Mouse (Mus musculus) natural killer cell, adult 2 months (primary cell): ENCODE measurements around the gene Gucd1.
A peak's percentile ranks its signal among the peaks of the same experiment; 100 is the strongest.
"Not testable (repeated sequence)": the region's sequence is repeated elsewhere in the genome, so short reads cannot be mapped to it uniquely, and the experiment has no call there.

ENCODE experiments used
- DNase-seq, 2 experiments: peaks; one replicate each; pipeline ENCODE4 v3.0.0; 2022; ENCODE audit warnings: low spot score in 2 of 2

Gucd1 gene

DNA sequence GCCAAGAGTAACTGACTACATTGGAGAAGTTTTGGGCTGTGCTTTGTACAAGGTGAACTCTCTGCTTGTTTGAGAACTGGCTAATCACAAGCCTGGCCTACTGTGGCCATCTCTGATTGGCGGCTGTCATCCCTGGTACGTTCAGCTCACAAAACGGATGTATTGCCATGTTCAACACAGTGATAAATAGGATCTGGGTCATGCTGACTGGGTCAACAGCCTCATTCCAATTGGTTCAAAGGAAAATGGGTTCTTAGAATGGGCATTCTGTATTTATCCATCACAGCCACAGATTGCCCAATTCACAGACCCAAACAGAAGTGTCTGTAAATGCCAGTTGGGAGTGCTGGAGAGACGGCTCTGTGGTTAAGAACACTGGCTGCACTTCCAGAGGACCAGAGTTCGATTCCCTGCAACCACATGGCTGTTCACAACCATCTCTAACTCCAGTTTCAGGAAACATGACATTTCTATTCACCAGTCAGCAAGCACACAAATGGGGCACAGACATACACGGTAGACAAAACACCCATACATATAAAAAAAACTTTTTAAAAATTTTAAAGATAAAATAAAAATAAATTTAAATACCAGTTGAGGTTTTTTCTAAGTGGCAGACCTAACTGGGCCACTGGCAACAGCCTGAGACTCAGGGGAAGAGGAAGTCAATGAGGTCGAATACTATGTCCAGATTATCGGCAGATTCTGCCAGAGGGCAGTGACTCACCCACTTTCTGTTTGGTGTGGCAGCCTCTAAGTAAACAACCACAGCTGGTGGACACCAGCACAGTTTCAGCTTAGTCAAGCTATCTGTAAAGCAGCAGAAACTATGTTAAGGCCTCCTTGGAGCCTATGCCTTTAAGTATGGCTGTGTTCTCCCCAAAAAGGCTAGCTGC is 13.3 kb downstream of the Gucd1 start:
- DNase-seq = peak; percentile 44 to 62

DNA sequence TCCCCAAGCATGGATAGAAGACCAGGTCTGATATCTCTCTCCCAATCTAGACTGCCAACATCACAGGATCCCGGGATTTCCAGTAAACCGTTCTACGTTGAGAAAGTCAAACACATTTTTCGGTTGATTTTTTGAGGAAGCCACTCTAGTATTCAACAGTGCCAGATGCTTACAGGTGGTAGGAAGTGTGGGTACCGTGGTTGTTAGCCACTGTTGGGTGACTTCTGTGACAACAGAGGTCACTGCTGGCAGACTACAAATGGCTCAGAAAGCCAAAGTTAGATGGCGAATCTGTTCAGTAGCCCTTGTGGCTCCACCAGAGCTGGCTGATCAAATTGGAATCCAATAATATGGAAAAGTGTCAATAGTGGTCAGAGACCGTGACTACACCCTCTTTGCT is 14.1 kb downstream of the Gucd1 start:
- no peak for DNase-seq

DNA sequence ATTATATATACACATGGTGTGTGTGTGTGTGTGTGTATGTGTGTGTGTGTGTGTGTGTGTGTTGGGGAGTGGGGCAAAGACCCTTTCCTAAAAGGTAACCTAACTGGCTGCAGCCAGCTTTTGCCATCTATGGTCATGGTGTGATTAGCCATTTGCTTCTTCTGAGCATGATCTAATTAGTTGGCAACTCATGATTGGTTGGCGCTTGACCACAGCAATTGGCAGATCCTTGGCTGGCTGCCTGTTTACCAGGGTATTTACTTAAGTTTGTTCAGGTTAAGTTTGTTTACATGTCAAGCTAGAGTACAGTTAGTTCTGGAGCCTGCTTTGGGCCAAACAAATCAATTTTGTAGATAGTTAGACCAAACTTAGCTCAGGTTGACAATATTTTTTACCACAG is 16.1 kb downstream of the Gucd1 start:
- no peak for DNase-seq

DNA sequence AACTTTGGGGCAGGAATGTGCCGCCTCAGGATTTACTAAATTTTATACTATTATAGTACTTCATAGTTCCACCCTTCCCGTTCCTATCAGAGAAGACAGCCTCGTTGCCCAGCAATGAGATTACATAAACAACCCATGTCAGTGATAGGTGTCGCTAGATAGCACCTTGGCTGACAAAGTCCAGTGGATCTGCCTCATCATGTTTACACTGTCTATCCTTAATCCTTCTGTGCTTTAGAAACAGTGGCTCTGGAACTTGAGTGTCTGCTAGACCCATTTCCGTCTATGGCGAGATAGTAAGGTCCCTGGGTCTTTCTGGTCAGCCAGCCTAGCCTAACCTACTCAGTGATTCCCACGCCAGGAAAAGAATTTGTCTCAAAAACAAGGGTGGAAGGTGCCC is 17.4 kb downstream of the Gucd1 start:
- DNase-seq = no peak

DNA sequence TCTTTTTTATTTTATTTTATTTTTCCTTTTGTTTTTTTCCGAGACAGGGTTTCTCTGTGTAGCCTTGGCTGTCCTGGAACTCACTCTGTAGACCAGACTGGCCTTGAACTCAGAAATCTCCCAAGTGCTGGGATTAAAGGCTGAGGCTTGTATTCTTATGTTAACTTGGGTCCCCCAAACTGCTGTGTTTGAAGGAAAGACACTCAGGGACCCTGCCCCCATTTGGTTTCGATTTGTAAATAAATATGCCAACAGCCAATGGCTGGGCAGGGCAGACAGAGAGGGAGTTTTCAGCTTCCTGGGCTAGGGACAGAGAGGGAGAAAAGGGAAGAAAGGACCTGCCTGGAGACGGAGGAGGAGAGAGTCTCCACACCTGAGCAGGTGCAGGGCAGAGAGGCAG is 18.0 kb downstream of the Gucd1 start:
- DNase-seq = no peak

DNA sequence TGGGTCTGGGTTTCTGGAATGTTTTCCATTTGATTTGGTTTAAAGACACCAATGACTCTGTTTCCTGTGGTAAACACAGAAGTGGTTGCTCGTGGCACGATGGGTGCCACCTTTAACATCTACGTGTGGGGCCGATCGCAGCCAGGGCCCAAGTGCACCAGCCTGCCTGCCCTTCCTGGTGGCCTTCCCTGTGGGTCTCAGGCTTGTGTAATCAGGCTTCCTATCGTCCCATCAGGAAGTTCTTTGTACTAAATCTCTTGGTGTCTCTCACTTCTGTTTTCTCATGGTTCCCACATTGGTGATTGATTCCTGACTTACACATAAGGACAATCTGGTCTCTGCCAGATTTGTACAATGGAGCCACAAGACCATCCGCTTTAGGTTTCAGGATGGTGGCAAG is 18.6 kb downstream of the Gucd1 start:
- not testable (repeated sequence) for DNase-seq

DNA sequence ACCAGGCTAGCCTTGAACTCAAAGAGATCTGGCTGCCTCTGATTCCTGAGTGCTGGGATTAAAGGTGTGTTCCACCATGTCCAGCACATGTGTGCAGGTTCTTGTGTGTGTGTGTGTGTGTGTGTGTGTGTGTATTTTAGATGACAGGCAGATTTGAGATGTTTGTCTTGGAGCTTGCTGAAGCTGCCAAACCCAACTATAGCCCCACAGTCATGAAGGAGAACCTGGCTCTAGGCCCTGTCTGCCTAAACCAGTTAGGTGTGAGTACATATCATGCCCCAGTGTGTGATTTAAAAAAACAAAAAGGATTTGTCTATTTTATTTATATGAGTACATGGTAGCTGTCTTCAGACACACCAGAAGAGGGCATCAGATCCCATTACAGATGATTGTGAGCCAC is 21.9 kb downstream of the Gucd1 start:
- DNase-seq = no peak

DNA sequence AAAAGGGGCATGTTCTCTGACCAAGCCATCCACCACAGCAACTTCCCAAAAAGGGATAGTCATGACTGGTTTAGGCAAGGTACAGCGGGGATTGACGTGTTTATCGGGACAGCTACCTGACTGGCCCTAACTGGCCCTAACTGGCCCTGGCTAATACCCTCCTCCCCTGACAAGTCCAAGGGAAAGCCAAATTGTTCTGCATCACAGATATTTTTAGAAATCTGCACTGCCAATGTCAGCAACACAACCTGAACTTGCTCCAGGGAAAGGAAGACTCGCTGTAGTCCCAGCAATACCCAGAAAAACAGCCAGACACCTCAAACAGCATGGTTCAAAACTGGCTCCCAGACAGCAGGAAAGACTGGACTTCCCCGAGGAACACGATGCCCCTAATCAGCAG is 22.5 kb downstream of the Gucd1 start:
- DNase-seq = no peak

DNA sequence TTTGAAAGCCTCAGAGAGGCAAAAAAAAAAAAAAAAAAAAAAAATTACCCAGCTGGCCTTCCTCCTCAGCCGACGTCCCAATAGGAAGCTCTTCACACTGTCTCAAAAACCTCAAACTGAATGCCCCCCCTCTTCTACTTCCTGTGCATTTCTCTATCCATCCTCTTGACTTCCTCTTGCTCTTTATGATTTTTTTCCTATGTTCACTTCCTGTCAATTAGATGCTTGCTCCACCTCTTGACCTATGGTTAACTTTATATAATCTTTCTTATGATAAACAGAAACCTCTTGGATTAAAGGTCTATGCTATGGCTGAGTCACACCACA is 25.9 kb downstream of the Gucd1 start:
- peak in 1 of 2 experiments; percentile 26 for DNase-seq

DNA sequence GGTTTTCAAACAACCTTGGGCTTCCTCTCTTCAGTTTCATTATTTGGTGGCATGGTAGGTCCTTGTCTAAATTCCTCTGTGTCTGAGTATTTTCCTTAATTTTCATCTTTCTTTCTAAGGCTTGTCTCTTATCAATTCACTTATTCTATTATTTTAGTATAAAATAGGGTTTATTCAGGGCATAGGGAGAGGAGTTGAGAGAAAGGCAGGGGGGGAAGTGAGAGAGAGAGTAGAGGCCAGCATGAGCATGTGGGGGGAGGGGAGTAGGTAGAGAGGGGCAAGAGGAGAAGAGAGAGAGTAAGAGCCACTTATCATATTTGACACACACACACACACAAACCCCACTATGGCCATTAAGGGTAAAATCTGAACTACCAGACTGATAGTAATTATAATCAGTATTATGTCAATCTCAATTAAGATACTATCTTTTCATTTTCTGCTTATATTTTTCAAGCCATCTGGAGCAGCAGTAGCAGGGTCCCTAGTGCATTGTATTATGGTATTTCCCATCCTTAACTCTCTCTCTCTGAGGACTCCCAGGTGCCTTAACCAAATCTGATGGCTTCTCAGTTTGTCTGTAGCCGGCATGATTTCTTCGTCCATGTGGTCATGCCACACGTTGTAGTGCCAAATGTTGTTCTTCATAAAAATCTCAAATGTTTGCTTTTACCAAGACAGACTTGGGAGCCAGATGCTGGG is 26.4 kb downstream of the Gucd1 start:
- DNase-seq = no peak

DNA sequence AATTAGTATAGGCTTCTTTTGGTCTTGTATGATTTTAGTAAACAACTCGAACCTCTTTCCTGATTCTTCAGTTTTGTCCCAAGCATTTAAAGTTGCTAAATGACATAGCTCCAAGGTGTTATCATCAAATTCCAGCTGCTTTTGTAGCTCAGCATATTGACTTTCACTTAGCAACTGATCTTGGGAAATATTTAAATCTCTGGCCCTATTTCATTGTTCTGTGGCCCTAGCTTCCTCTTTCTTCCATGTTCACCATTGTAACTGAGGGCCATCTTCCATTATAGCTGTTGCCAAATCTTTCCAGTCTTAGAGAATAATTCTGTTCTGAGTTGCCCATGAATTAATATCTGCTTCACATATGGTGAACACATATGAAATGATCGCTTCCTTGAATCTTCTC is 27.0 kb downstream of the Gucd1 start:
- DNase-seq = no peak

DNA sequence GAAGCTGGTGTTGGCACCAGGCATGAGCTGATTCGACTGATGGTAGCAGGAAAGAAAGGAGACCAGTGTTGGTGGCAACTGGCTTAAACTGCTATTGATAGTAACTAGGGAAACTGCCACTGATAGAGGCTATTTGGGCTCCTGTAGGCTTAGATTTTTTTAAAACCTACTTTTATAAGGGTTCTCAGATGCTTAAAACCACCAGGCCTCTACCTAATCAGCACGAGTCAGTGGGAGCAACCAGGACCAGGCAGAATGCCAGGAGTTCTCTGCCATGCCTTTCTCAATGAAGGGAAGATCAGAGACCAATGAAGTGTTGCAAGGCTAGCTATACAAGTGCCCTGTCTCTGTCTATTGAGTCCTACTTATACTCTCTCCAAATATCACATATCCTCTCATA is 28.2 kb downstream of the Gucd1 start:
- no peak for DNase-seq

DNA sequence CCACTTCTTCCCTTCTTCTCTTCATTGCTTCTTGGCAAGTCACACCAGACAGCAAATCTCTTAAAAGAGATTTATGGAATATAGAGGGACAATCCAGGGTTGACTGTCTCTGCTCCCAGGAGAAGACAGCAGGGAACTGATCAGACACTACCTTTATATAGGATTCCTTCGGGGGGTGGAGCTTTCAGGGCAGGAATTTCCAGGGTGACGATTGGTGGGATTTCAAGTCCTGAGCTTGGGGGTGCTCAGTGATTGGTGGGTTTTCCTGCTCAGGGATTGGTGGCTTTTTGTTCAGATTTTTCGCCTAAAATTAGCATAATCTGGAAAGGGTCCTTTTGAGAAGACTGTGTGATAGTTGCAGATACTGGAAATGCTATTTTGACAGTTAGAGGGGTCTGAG is 30.6 kb downstream of the Gucd1 start:
- no peak for DNase-seq

DNA sequence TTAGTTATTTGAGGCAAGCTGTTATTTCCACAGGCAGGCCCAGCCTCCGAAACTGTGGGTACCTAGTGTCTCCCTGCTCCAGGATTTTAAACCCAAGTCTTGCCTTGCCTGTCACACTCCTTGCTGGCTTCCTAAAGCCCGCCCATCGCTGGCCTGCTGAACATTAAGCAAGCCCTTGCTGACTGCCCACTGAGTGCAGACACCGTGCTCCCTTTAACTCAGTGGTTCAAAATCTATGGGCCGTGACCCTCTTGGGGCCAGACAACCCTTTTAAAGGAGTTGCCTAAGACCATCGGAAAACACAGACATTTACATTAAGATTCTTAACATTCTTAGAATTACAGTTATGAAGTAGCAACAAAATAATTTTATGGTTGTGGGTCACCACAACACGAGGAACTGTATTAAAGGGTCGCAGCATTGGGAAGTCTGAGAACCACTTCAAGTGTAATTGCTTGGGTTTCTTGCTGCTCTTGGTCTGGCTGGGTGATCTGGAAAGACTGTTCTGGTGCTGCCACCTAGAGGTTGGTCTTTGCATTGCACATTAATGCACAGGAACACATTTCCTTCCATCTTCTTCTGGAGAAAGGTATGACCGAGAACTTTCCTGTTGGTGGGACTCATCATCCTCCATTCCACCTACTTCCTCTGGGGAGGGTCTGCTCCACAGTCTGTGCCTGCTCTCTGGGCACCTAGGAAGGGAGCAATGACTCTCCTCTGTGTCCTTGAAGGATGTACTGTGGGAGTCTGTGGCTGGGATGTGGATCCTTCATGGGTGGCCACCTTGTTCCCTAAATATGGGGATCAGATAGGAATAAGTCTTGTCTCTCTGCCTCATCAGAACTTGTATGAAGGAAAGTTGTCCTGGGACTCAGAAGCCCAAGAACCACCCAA is 31.4 kb downstream of the Gucd1 start:
- peak; percentile 60 to 78 for DNase-seq

DNA sequence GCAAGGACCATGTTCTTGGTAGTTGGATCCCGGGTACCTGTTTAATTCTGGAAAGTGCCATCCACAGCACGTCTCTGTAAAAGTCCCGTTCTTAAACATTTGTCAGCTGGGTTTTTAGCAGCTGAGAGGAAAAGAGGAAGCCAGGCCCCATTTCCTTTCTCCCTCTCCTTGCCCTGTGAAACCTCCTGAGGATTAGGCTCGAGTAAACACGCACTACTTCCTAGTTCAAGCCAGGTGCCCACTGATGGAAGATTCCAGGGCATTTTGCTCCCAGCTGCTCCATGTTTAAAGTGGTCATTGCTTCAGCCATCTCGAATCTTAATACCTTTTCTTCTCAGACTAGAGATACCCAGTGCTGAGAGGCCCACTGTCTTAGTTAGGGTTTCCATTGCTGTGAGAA is 33.0 kb downstream of the Gucd1 start:
- DNase-seq = no peak

DNA sequence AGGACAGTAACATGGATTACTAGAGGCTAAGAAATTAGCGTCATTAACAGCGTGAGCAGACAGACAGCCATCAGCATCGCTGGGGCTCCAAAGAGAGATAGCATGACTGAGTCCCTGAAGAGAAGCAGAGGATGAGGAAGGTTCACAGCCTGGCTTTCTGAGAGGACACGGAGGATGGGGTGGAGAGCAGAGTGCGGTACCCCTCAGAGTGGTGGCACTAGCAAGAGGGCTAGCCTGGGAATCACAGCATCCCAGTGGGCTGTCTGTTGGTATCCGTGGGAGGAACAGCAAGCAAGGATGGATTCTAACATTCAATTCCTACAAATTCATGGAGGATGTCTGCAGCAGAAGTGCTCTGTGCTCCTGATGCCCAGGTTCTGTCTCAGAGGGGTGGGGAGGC is 33.7 kb downstream of the Gucd1 start:
- no peak for DNase-seq

DNA sequence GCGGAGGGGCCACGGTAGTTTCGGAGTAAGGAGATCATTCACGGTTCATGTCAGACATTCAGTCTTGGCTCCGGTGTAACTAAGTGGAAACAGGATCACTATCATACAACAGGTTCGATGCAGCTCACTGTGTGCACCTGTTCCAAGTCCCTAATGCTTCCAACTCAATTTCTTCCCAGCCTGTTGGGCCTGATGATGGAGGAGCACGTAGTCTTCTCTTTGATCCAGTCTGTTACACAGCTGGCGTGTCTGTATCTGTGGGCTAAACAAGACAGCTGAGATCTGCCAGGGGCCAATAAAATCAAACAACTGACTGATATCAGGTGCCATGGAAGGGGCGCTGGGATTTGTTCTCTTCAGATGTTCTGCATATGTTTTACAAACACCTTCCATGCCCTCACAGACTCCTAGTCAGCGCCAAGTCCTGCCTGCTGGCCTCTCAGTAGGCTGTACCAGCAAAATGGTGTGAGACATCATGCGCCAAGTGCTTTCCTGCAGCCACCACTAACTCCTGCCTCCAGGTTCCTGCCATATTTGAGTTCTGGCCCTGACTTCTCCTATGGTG is 34.8 kb downstream of the Gucd1 start:
- DNase-seq = no peak

DNA sequence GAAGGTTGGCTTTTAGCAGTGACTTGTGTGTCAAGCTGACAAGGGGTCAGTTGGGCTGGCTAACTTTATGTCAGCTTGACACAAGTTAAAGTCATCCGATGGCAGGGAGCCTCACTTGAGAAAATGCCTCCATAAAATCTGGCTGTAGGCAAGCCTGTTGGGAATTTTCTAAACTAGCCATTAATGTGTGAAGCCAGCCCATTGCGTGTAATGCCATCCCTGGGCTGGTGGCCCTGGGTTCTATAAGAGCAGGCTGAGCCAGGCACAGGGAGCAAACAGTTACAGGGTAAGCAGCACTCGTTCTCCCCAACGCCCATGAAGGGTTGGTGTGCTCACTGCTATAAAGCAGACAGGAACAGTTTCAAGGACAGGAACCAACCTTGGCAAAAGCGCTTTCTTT is 35.5 kb downstream of the Gucd1 start:
- DNase-seq = no peak

DNA sequence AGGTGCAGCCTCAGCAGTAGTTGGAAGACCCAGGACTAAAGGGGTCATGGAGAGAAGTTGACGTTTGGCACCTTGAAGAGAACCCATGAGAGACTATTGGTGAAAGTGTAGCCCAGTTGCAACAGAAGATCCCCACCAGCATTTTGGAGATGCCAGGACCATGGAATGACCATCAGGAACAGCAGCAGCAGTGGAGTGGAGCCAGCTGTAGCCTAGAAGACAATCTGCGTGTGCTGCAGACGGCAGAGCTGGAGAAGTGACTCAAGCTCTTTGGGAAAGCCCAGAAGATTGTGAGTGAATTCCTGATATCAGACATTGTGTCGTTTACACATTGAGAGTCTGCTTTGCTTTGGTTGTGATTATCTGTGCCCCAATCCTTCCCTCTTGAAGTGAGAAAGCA is 36.1 kb downstream of the Gucd1 start:
- no peak for DNase-seq

DNA sequence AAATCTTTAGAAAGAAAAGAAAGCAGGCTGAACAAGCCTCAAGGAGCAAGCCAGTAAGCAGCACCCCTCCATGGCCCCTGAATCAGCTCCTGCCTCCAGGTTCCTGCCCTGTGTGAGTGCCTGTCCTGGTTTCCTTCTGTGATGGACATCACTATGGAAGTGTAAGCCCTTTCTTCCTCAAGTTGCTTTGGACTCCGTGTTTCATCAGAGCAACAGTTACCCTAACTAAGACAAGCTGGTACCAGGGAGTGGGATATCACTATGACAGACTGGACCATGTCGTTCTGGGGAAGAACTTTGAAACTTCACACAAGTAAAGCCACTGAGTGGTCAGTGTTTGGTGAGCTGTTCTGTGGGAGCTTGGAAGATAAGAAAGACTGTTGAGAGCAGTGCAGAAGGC is 37.8 kb downstream of the Gucd1 start:
- no peak for DNase-seq

DNA sequence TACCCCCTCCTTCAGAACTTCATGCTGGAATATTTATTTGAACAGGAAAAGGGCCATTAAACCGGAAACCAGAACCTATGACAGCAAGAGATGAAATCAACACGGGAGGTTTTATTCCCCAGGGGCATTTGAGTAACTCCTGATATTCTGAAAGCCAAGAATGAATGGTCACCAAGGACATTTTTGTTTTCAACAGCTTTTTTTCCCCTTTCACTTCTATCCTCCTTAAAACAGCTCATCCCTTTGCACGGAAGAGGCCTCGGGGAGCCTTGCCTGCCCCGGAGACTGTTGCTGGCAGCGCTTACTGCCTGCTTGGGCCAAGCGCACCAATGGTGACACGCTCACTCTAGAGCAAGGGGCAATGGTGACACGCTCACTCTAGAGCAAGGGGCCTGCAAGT is 40.7 kb downstream of the Gucd1 start:
- no peak for DNase-seq
